Mouse (Mus musculus) heart, embryonic 16.5 days (tissue): ENCODE data around the gene Rnf11. TPM values are rescaled to one million over a fixed set of nuclear protein-coding genes. Genes with fewer than 3 reads are reported as not detected.

Experiments
- ATAC-seq: fragments of 200-750 bp; cut with Nextera tagmentation; replicated peaks from 2 replicates; pipeline ENCODE4 v1.8.0; 2017; ENCODE audit warnings: moderate number of reproducible peaks; ENCODE audit not compliant: insufficient read depth, low FRiP score; ENCODE audit errors: extremely low read depth
- H3K27ac ChIP-seq: fragments of 300-500 bp; sonication (generic); 2 replicates; pipeline ENCODE4 v1.5.1; 2014; ENCODE audit warnings: mild to moderate bottlenecking, low read length, control low read depth, moderate library complexity
- H3K27me3 ChIP-seq: fragments of 300-500 bp; sonication (generic); 2 replicates; pipeline ENCODE4 v1.6.1; 2014; ENCODE audit warnings: low read length, mixed read lengths; ENCODE audit not compliant: control insufficient read depth, insufficient read depth
- H3K36me3 ChIP-seq: fragments of 300-500 bp; sonication (generic); 2 replicates; pipeline ENCODE4 v1.6.1; 2014; ENCODE audit not compliant: control insufficient read depth, insufficient read depth
- H3K4me1 ChIP-seq: fragments of 300-500 bp; sonication (generic); 2 replicates; pipeline ENCODE4 v1.6.1; 2014; ENCODE audit warnings: low read length, mixed read lengths; ENCODE audit not compliant: control insufficient read depth, insufficient read depth
- H3K4me2 ChIP-seq: fragments of 300-500 bp; sonication (generic); 2 replicates; pipeline ENCODE4 v1.6.1; 2014; ENCODE audit warnings: low read depth, mild to moderate bottlenecking, control low read depth, low read length
- H3K4me3 ChIP-seq: fragments of 300-500 bp; sonication (generic); 2 replicates; pipeline ENCODE4 v1.5.1; 2014; ENCODE audit warnings: mild to moderate bottlenecking, control low read depth, low read length
- H3K9ac ChIP-seq: fragments of 300-500 bp; sonication (generic); 2 replicates; pipeline ENCODE4 v1.6.1; 2014; ENCODE audit warnings: low read length, control low read depth
- H3K9me3 ChIP-seq: fragments of 300-500 bp; sonication (generic); replicated peaks from 2 replicates; pipeline ENCODE4 v1.6.1; 2016; ENCODE audit warnings: low read length; ENCODE audit not compliant: control insufficient read depth
- WGBS: fragments of 180-500 bp; shearing (Covaris S2); extraction: QIAGEN DNeasy Blood & Tissue Kit; methylation state at CpG from one replicate; pipeline ENCODE4 v1.1.7; 2014; 5-methylcytosine and 5-hydroxymethylcytosine counted together
- polyA plus RNA-seq: library from polyadenylated mRNA; unstranded; fragments of >200 nt; fragmentation: Nextera tagmentation; extraction: Ambion mirVana; gene quantifications from 2 replicates; pipeline ENCODE4 v1.2.1, GENCODE M21; 2015

The Rnf11 gene
- polyA plus RNA-seq, 1 experiment from 2014 or later, result 41.5 TPM

DNA sequence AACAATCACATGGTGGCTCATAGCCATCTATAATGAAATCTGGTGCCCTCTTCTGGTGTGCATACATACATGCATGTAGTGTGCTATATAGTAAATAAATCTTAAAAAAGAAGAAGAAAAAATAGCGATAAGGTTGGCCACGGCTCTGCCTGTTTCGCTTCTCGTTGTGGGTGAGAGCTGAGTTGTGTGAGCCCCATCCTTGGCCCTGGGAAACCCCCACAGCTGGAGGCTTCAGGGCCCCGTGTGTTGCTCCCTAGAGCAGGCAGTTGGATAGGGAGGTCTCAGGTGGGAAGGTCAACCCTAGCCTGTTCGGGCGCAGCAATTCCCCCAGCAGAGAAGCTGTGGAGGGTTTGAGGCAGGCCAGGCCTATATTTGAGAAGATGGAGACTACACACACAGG, 54.3 kb downstream of the Rnf11 start:
- ATAC-seq, result no peak
- 91% methylated on average over 7 of the region's 7 CpGs for WGBS
- no peak overlapping the region for H3K4me2 ChIP-seq
- peaks cover 17% of the 10 kb centered on the region for H3K4me1 ChIP-seq
- H3K4me3 ChIP-seq, result no peak overlapping the region
- H3K9ac ChIP-seq, result no peak overlapping the region
- H3K9me3 ChIP-seq, result no peaks in the 10 kb centered on the region
- H3K27me3 ChIP-seq, result no peaks in the 10 kb centered on the region
- no peaks in the 10 kb centered on the region for H3K36me3 ChIP-seq
- H3K27ac ChIP-seq, result no peak overlapping the region

- Histone ChIP-seq H3K4me1 (0 out of 2 replicates have a peak, but pooled peaks cover 2% of the 10 kb centered on the region), H3K4me3 (no peak overlapping the region), H3K36me3 (no peaks in the 10 kb centered on the region), H3K27me3 (no peaks in the 10 kb centered on the region), H3K9me3 (no peaks in the 10 kb centered on the region), H3K4me2 (no peak overlapping the region), H3K27ac (no peak overlapping the region), H3K9ac (no peak overlapping the region)
- WGBS, result 26% methylated on average over 1 of the region's 1 CpGs
- ATAC-seq, result no peak
Observed at GRCm38 (mm10) chr4:109427058-109427457, 57.5 kb downstream of the Rnf11 start.

DNA sequence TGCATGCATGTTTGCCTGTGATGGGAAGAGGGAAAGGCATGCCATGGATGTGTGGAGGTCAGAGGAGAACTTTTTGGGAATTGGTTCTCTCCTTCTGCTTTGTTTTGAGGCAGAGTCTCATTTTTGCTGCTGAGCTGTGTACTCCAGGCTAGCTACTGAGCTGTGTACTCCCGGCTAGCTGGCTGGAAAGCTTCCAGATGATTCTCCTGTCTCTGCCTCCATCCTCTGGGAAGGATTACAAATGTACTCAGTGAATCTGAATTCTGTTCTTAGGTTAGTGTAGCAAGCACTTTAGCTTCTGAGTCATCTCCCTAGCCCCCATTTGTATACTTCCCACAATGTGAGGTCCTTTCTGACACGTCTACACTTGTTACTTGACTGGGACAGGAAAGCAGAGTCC, 61.1 kb downstream of the Rnf11 start:
- Histone ChIP-seq H3K27ac (no peak overlapping the region), H3K9ac (no peak overlapping the region), H3K4me2 (no peak overlapping the region), H3K27me3 (no peaks in the 10 kb centered on the region), H3K4me1 (peaks cover 2% of the 10 kb centered on the region; the same call in 1 of the 2 replicates), H3K36me3 (no peaks in the 10 kb centered on the region), H3K4me3 (no peak overlapping the region), H3K9me3 (no peaks in the 10 kb centered on the region)
- 59% methylated on average over 2 of the region's 2 CpGs for WGBS
- no peak for ATAC-seq

DNA sequence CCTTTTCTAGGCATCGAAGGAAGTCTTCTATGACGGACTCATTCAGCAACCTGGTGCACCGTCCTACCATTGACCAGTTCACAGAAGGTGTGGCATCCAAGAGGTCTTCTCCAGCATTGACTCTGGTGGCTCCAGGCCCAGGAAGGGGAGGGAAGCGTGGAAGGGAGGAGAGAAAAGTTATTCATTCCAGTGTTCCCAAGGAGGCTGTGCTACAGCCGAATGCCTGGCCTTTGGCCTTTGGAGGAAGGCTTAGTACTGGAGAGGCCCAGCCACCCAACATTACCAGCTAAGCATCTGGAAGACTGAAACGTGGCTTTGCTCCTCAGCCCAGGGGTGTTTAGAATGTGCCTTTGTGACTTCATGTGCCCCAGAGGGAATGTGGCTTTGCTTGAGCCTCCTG, 62.1 kb downstream of the Rnf11 start:
- Histone ChIP-seq H3K4me1 (peaks cover 2% of the 10 kb centered on the region; the same call in 1 of the 2 replicates), H3K9me3 (no peaks in the 10 kb centered on the region), H3K36me3 (no peaks in the 10 kb centered on the region), H3K4me3 (no peak overlapping the region), H3K27ac (no peak overlapping the region), H3K27me3 (no peaks in the 10 kb centered on the region), H3K4me2 (no peak overlapping the region), H3K9ac (no peak overlapping the region)
- no peak for ATAC-seq
- WGBS, result 83% methylated on average over 6 of the region's 6 CpGs

- no peak overlapping the region for H3K27ac ChIP-seq
- peaks cover 2% of the 10 kb centered on the region; the same call in 1 of the 2 replicates for H3K4me1 ChIP-seq
- H3K4me3 ChIP-seq, result no peak overlapping the region
- WGBS, result 67% methylated on average over 7 of the region's 7 CpGs
- no peaks in the 10 kb centered on the region for H3K36me3 ChIP-seq
- no peak overlapping the region for H3K4me2 ChIP-seq
- no peaks in the 10 kb centered on the region for H3K9me3 ChIP-seq
- H3K9ac ChIP-seq, result no peak overlapping the region
- no peak for ATAC-seq
- no peaks in the 10 kb centered on the region for H3K27me3 ChIP-seq
Observed at GRCm38 (mm10) chr4:109421608-109422007, 62.9 kb downstream of the Rnf11 start.

DNA sequence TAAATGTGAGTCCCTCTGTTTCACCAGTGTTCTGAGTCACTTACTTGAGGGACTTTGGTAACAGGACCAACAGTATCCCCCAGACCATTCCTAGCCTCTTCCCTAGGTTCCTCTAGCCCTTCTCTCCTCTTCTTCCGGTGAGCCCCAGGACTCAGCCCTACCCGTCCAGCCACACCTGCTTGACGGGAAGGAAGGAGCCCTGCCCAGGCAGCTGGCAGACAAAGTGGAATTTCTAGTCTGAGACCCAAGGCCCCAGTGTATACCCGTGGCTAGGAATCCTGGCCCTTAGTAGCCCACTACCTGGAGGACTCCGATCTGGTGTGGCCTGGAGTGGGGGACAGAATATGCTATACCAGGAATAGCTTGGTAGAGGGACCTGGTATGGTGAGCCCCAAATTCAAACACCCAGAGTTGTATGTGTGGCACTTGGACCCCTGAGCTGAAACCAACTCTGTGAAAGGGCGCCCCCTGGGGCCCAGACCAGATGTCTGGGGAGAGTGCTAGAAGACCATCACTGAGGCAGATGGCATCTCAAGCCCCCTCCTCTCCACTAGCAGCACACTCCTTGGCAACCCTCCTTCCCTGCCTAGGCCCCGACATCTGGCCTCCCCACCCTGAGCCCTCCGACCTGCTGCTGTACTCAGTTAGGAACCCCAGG, 64.3 kb downstream of the Rnf11 start:
- no peak overlapping the region for H3K4me2 ChIP-seq
- 77% methylated on average over 8 of the region's 8 CpGs for WGBS
- peaks cover 2% of the 10 kb centered on the region; the same call in 1 of the 2 replicates for H3K4me1 ChIP-seq
- no peak for ATAC-seq
- no peak overlapping the region for H3K4me3 ChIP-seq
- H3K9ac ChIP-seq, result no peak overlapping the region
- H3K36me3 ChIP-seq, result no peaks in the 10 kb centered on the region
- H3K9me3 ChIP-seq, result no peaks in the 10 kb centered on the region
- no peak overlapping the region for H3K27ac ChIP-seq
- H3K27me3 ChIP-seq, result no peaks in the 10 kb centered on the region

GRCm38 (mm10) chr4:109419563-109419962, 65.0 kb downstream of the Rnf11 start:
- Histone ChIP-seq H3K4me1 (peaks cover 2% of the 10 kb centered on the region; the same call in 1 of the 2 replicates), H3K36me3 (no peaks in the 10 kb centered on the region), H3K9me3 (no peaks in the 10 kb centered on the region), H3K9ac (no peak overlapping the region), H3K27ac (no peak overlapping the region), H3K4me3 (no peak overlapping the region), H3K4me2 (no peak overlapping the region), H3K27me3 (no peaks in the 10 kb centered on the region)
- WGBS, result 93% methylated on average over 4 of the region's 4 CpGs
- ATAC-seq, result 0 out of 2 replicates have a peak, but pooled peaks have one; percentile 37

DNA sequence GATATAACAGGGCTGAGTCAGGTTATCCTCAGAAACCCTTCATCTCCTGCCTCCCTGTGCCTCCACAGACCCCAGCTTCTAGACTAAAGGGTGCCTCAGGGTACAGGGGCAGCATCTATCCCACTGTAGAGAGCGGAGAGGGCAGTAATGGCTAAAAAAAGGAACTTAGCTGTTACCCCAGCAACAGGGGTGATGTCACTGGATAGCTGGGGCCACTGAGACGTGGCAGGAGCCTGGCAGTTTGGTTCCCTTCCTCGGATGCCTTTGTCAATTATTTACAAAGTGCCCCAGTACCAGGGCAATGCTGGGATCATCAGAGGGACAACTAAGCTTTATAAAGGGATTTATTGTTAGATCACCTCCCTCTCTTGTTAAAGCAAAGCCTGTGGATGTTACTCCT, 65.5 kb downstream of the Rnf11 start:
- WGBS, result 17% methylated on average over 3 of the region's 3 CpGs
- no peak for ATAC-seq
- Histone ChIP-seq H3K9me3 (no peaks in the 10 kb centered on the region), H3K4me3 (no peak overlapping the region), H3K27me3 (no peaks in the 10 kb centered on the region), H3K4me1 (peaks cover 2% of the 10 kb centered on the region; the same call in 1 of the 2 replicates), H3K27ac (no peak overlapping the region), H3K4me2 (no peak overlapping the region), H3K36me3 (no peaks in the 10 kb centered on the region), H3K9ac (no peak overlapping the region)

GRCm38 (mm10) chr4:109417998-109418397, 66.5 kb downstream of the Rnf11 start:
- Histone ChIP-seq H3K9ac (no peak overlapping the region), H3K27me3 (no peaks in the 10 kb centered on the region), H3K27ac (no peak overlapping the region), H3K4me1 (peaks cover 2% of the 10 kb centered on the region; the same call in 1 of the 2 replicates), H3K9me3 (no peaks in the 10 kb centered on the region), H3K4me3 (no peak overlapping the region), H3K36me3 (no peaks in the 10 kb centered on the region), H3K4me2 (no peak overlapping the region)
- 77% methylated on average over 1 of the region's 1 CpGs for WGBS
- ATAC-seq, result no peak
